Mouse (Mus musculus) right cerebral cortex, postnatal 10 days (tissue): ENCODE measurements around the gene Kif3a.

Source experiments
- DNase-seq, 2 experiments: peaks; one replicate each; pipeline ENCODE4 v3.0.0; 2021; ENCODE audit warnings: low spot score in 2 of 2

Kif3a gene

GRCm38 (mm10) chr11:53651441-53651840, 84.3 kb downstream of the Kif3a start:
- DNase-seq = no peak
